Mouse (Mus musculus): Measurements from ENCODE around the gene Ehmt2.
"Not testable (repeated sequence)": the region's sequence is repeated elsewhere in the genome, so short reads cannot be mapped to it uniquely, and the experiment has no call there.

DNA sequence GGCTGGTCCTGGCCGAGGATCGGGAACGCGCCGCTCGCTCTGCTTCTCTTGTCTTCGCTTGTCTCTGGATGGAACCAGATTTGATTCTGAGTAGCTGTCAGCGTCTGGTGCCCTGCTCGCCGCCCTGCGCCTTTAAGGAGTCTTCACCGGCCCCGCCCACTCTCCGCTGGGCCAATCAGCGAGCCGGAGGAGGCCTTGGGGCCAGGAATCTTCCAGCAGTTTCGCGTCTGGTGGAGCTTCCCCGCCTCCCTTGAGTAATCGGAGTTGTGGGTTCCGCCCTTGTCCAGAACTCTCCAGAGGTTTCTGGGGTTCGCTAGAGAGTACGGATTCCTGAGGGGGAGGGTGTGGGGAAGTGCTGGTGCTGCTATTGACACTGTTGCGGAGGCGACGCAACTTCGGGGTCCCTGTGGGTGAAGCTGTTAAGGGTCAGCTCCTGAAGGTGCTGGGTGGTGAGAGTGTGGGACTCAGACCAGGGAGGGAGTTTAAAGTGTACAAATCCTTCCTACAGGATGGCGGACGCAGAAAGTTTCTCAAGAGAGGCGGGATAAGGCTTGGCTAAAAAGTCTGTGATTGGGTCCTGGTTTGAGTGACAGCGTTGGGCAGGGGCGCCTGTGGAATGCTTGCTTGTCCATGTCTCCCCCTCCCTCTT is 61.0 kb downstream of the Ehmt2 start, which contains the start of gene Hspa1b:
- not testable (repeated sequence) for TF ChIP-seq GATA1, TAL1 (IDR thresholded peaks at IDR 0.05; ENCODE audit: low read length)

Measured in erythroblast, embryonic 14.5 days (primary cell).